Mouse (Mus musculus): ENCODE results near the gene Zfp414. TPM values are rescaled to one million over a fixed set of nuclear protein-coding genes. Genes with fewer than 3 reads are reported as not detected.

The Zfp414 gene
- 36.4 TPM for polyA plus RNA-seq (2015; fragmentation: Illumina TruSeq; extraction: RNeasy Lipid Tissue Mini Kit (QIAGEN cat#74804); ENCODE audit: low read depth, low replicate concordance)

DNA sequence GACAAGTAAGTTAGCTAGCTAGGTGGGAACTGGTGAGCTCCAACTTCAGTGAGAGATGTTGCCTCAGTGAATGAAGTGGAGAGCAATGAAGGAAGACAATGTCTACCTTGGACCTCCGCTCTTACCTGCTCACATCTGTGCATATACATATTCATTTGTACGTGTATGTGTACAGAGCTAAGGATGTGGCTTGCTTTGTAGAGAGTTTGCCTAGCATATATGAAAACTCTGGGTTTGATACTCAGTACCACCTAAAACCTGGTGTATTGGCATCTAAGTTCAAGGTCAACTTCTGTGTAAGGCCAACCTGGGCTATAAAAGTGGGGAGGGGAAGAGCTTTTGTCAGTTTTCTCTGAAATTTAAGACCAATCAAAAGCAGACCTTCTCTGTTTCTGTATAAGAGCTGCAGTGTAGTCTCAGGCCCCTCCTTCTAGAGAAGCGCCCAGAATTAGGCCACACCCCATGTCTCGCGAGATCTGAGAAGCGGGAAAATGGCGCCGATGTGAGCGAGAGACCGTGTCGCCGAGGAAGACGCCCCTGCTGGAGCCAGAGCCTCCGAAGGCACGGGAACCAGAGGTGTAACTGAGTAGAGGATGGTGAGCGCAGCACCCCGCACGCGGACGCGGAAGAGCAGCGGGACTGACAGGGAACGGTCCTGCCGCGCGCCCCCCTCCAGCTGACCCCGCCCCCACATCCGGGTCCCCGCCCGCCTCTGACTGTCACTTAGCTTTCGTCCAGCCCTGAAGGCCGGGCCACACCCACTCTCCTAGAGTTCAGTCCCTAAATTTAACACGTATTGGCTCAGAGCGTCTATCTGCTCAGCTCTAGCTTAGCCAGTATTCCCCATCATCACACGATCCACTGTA lies at the start of gene Zfp414:
Gene Zfp414 (plus strand): TSS at position 470 of the 866 bp plus-strand sequence.

DNA sequence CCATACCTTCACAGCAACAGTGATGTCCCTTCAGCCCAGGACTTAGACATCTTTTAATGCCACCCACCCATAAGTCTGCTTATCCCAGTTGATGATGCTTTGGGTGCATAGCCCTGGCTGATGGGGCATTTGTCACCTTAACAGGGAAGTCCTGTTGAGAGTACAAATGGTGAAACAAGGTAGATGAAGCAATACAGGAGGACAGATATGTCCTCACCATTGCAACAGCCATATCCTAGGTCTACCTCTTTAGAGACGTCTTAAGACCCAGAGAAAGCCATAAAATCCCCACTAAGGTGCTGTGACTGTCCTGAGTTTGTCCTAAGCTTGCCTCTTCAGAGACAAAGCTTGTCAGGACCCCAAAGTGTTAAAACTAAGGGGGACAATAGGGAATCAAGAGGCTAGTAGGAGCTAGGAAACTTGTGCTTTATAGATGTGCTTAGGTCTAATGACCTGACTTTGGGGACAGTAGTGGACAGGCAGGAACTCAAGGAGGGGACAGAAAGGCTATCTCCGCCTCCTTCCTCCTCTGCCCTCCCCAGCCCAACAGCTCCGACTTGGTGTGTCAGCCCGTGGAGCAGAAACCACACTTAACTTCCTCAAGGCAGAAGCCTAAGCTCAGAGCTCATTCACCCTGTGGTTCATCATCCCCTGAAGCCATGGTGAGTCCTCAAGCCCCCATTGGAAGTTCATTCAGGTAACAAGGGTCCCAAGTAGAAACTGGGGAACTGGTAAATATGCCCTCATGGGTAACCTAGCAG lies 8.8 kb downstream of the Zfp414 start, which contains the start of gene Pram1:
Gene Pram1 (plus strand): TSS at position 541 of the 761 bp plus-strand sequence.

Other genes with a start within 250 kb of the Zfp414 start
- 11.0 TPM for gene Zfp101, start 234.4 kb upstream of the Zfp414 start, polyA plus RNA-seq (2015; fragmentation: Illumina TruSeq; extraction: RNeasy Lipid Tissue Mini Kit (QIAGEN cat#74804); ENCODE audit: low read depth, low replicate concordance)
- not detected for gene Actl9, start 196.2 kb upstream of the Zfp414 start, polyA plus RNA-seq (2015; fragmentation: Illumina TruSeq; extraction: RNeasy Lipid Tissue Mini Kit (QIAGEN cat#74804); ENCODE audit: low read depth, low replicate concordance)
- 24.4 TPM for gene Adamts10, start 104.9 kb upstream of the Zfp414 start, polyA plus RNA-seq (2015; fragmentation: Illumina TruSeq; extraction: RNeasy Lipid Tissue Mini Kit (QIAGEN cat#74804); ENCODE audit: low read depth, low replicate concordance)
- 3.2 TPM for gene Myo1f, start 73.4 kb upstream of the Zfp414 start, polyA plus RNA-seq (2015; fragmentation: Illumina TruSeq; extraction: RNeasy Lipid Tissue Mini Kit (QIAGEN cat#74804); ENCODE audit: low read depth, low replicate concordance)
- gene Pram1, start 9.0 kb downstream of the Zfp414 start, polyA plus RNA-seq (2015; fragmentation: Illumina TruSeq; extraction: RNeasy Lipid Tissue Mini Kit (QIAGEN cat#74804); ENCODE audit: low read depth, low replicate concordance): not detected
- 103 TPM for gene Hnrnpm, start 57.8 kb downstream of the Zfp414 start, polyA plus RNA-seq (2015; fragmentation: Illumina TruSeq; extraction: RNeasy Lipid Tissue Mini Kit (QIAGEN cat#74804); ENCODE audit: low read depth, low replicate concordance)
- 123 TPM for gene March2, start 89.6 kb downstream of the Zfp414 start, polyA plus RNA-seq (2015; fragmentation: Illumina TruSeq; extraction: RNeasy Lipid Tissue Mini Kit (QIAGEN cat#74804); ENCODE audit: low read depth, low replicate concordance)
- 275 TPM for gene Rab11b, start 131.4 kb downstream of the Zfp414 start, polyA plus RNA-seq (2015; fragmentation: Illumina TruSeq; extraction: RNeasy Lipid Tissue Mini Kit (QIAGEN cat#74804); ENCODE audit: low read depth, low replicate concordance)
- 4.1 TPM for gene Angptl4, start 152.7 kb downstream of the Zfp414 start, polyA plus RNA-seq (2015; fragmentation: Illumina TruSeq; extraction: RNeasy Lipid Tissue Mini Kit (QIAGEN cat#74804); ENCODE audit: low read depth, low replicate concordance)
- gene Kank3, start 181.4 kb downstream of the Zfp414 start, polyA plus RNA-seq (2015; fragmentation: Illumina TruSeq; extraction: RNeasy Lipid Tissue Mini Kit (QIAGEN cat#74804); ENCODE audit: low read depth, low replicate concordance): 37.8 TPM
- 822 TPM for gene Rps28, start 195.5 kb downstream of the Zfp414 start, polyA plus RNA-seq (2015; fragmentation: Illumina TruSeq; extraction: RNeasy Lipid Tissue Mini Kit (QIAGEN cat#74804); ENCODE audit: low read depth, low replicate concordance)
- 455 TPM for gene Ndufa7, start 195.5 kb downstream of the Zfp414 start, polyA plus RNA-seq (2015; fragmentation: Illumina TruSeq; extraction: RNeasy Lipid Tissue Mini Kit (QIAGEN cat#74804); ENCODE audit: low read depth, low replicate concordance)
- 25.9 TPM for gene Cd320, start 214.0 kb downstream of the Zfp414 start, polyA plus RNA-seq (2015; fragmentation: Illumina TruSeq; extraction: RNeasy Lipid Tissue Mini Kit (QIAGEN cat#74804); ENCODE audit: low read depth, low replicate concordance)
- gene Gm7029, start 244.7 kb downstream of the Zfp414 start, polyA plus RNA-seq (2015; fragmentation: Illumina TruSeq; extraction: RNeasy Lipid Tissue Mini Kit (QIAGEN cat#74804); ENCODE audit: low read depth, low replicate concordance): not detected

Data from brain, adult 10 weeks (tissue).